Mouse (Mus musculus) embryonic facial prominence, embryonic 13.5 days (tissue): ENCODE data around the gene Smad5. TPM values are rescaled to one million over a fixed set of nuclear protein-coding genes. Genes with fewer than 3 reads are reported as not detected.
A peak's percentile ranks its signal among the peaks of the same experiment; 100 is the strongest.

Experiments
- ATAC-seq: fragments of 200-750 bp; cut with Nextera tagmentation; 2 replicates; pipeline ENCODE4 v1.8.0; 2017; ENCODE audit warnings: low read depth; ENCODE audit not compliant: insufficient number of reproducible peaks, insufficient read depth, low FRiP score, low TSS enrichment
- H3K27ac ChIP-seq: fragments of 300-500 bp; sonication (generic); 2 replicates; pipeline ENCODE4 v1.5.1; 2015; ENCODE audit warnings: moderate library complexity, mild to moderate bottlenecking, inconsistent platforms
- H3K27me3 ChIP-seq: fragments of 300-500 bp; sonication (generic); 2 replicates; pipeline ENCODE4 v1.6.1; 2015; ENCODE audit warnings: mild to moderate bottlenecking, inconsistent platforms
- H3K36me3 ChIP-seq: fragments of 300-500 bp; sonication (generic); 2 replicates; pipeline ENCODE4 v1.6.1; 2015; ENCODE audit warnings: mild to moderate bottlenecking, inconsistent platforms
- H3K4me1 ChIP-seq: fragments of 300-500 bp; sonication (generic); 2 replicates; pipeline ENCODE4 v1.6.1; 2015; ENCODE audit warnings: inconsistent platforms
- H3K4me2 ChIP-seq: fragments of 300-500 bp; sonication (generic); 2 replicates; pipeline ENCODE4 v1.6.1; 2015; ENCODE audit warnings: moderate library complexity, mild to moderate bottlenecking, inconsistent platforms
- H3K4me3 ChIP-seq: fragments of 300-500 bp; sonication (generic); 2 replicates; pipeline ENCODE4 v1.5.1; 2015; ENCODE audit warnings: mild to moderate bottlenecking, inconsistent platforms
- H3K9ac ChIP-seq: fragments of 300-500 bp; sonication (generic); 2 replicates; pipeline ENCODE4 v1.6.1; 2015; ENCODE audit warnings: mild to moderate bottlenecking, inconsistent platforms
- H3K9me3 ChIP-seq: fragments of 300-500 bp; sonication (generic); 2 replicates; pipeline ENCODE4 v1.6.1; 2016; ENCODE audit warnings: inconsistent platforms
- WGBS: fragments of 180-500 bp; shearing (Covaris S2); methylation state at CpG from one replicate; pipeline ENCODE4 v1.1.7; 2015; ENCODE audit warnings: mixed read lengths; 5-methylcytosine and 5-hydroxymethylcytosine counted together
- polyA plus RNA-seq: library from polyadenylated mRNA; unstranded; fragments of >200 nt; fragmentation: Nextera tagmentation; extraction: Ambion mirVana; gene quantifications from 2 replicates; pipeline ENCODE4 v1.2.1, GENCODE M21; 2015

Gene Smad5
- polyA plus RNA-seq, 1 experiment from 2014 or later: 39.5 TPM

DNA sequence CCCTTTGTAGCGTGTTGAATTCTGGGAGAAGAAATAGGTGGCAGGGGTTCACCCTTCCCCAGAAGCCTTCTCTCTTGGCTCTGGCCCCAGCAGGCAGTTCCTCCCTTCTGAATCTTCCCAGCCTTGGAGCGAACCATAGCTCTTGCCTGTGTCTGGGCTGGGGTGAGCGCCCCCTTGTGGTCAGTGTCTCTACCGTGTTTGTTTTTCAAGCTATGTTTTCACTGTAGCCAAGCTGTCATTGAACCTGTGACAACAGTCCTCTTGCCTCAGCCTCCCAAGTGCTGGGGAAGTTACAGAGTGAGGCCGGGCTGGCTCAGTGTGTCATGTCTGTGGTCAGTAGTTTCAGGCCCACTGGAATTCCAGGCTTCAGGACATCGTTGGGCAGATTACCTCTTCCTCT, 55.7 kb downstream of the Smad5 start:
- no peak for ATAC-seq
- Histone ChIP-seq H3K4me1 (peaks cover 30% of the 10 kb centered on the region), H3K4me2 (no peak overlapping the region), H3K27me3 (peaks cover 43% of the 10 kb centered on the region), H3K36me3 (no peaks in the 10 kb centered on the region), H3K9ac (no peak overlapping the region), H3K4me3 (no peak overlapping the region), H3K27ac (no peak overlapping the region), H3K9me3 (no peaks in the 10 kb centered on the region)
- 30% methylated on average over 6 of the region's 6 CpGs for WGBS

DNA sequence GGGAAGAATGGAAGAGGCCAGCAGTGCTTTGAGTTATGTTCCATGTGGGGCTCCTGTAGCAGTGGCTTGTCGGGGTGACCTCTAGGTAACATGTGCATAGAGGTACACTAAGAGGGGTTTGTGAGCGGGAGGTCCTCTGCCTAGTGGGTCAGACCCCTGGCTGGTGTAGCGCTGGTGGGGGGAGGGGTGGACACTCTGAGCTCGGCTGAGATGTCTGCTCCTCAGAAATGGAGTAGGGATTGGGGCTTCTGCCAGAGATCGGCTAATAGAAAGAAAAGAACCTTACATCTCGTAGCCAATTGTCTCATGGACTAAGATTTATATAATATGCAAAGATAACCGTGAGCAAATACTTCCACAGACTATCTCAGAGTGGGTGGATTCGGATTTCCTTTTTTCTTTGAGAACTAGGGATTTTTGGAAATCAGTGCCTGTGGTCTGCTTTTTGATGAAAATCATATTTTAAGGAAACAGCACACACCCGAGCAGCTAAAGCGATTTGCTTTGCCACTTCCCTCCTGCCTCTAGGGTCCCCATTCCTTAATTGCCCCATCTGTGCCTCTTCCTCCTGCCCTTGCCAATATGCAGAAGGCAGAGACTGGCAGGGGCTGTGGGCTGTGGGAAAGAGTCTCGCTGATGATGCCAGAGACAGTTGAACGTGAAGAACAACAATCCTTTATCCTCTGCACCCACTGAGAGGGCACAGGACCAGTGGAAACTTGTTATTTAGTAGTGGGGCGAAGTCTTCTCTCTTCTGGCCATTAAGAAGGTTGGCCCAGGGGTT, 59.8 kb downstream of the Smad5 start:
- Histone ChIP-seq H3K9me3 (no peaks in the 10 kb centered on the region), H3K36me3 (no peaks in the 10 kb centered on the region), H3K4me2 (no peak overlapping the region), H3K27ac (no peak overlapping the region), H3K9ac (no peak overlapping the region), H3K4me3 (no peak overlapping the region), H3K27me3 (peaks cover 14% of the 10 kb centered on the region), H3K4me1 (peaks cover 29% of the 10 kb centered on the region)
- no peak for ATAC-seq
- 31% methylated on average over 13 of the region's 13 CpGs for WGBS

DNA sequence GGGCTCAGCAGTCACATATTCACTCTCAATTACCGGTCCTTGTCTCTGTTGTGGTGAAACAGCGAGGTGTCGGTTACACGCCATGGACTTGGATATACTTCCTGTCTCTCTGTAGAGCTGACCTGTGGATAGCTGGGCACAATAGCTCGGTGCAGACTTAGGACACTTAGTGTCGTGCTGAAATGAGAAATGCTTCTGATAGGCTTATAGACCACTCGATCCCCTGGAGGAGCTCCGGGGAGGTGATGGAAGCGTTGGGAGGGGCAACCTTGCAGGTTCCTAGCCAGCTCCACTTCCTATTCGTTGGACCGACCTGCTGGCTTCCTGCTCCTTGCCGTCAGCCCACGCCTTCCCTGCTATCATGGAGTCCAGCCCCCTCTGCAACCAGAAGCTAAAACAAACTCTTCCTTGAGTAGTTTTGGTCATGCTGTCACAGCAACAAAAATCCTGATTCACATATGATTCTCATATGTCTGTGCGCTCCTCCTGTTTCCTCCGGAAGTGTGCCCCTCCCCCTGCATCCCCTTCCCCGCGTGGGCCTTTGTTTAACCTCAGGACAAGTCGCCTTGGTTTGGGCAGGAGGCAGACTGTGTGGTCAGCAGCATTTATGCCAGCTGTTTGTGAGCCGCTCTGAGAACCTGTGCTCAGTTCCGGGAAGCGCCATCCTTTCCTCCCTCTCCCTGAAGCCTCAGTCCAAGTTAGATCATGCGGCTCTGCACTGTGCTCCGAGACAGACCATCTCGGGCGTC, 62.6 kb downstream of the Smad5 start:
- Histone ChIP-seq H3K36me3 (no peaks in the 10 kb centered on the region), H3K4me1 (peaks cover 30% of the 10 kb centered on the region), H3K9me3 (no peaks in the 10 kb centered on the region), H3K9ac (no peak overlapping the region), H3K27me3 (peaks cover 14% of the 10 kb centered on the region), H3K27ac (no peak overlapping the region; the same call in 1 of the 2 replicates), H3K4me2 (peak overlapping the region; percentile 48), H3K4me3 (no peak overlapping the region)
- ATAC-seq: peak; percentile 44; the same call in 1 of the 2 replicates
- WGBS: 41% methylated on average over 25 of the region's 25 CpGs

DNA sequence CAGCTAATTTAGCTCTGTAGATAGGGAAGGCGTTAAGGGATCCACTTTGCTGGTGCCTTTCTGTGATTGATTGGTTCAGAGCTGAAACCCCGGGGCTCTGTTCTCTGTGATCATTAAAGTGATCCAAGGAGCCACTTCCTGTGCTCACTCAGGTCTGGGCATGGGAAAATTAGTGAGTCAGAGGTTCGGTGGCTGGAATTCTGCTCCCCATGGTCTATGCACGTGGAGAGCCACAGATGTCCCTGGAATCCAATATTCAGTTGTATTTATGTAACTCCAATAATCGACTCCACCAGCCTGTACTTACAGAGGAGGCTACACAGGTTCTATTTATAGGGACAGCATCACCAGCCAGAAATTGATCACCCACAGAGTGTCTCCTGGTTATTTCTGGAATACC, 63.4 kb downstream of the Smad5 start:
- no peak overlapping the region for H3K27ac ChIP-seq
- no peaks in the 10 kb centered on the region for H3K9me3 ChIP-seq
- peaks cover 30% of the 10 kb centered on the region for H3K4me1 ChIP-seq
- H3K27me3 ChIP-seq: peaks cover 9% of the 10 kb centered on the region
- H3K9ac ChIP-seq: no peak overlapping the region
- no peak overlapping the region for H3K4me2 ChIP-seq
- no peak overlapping the region for H3K4me3 ChIP-seq
- H3K36me3 ChIP-seq: no peaks in the 10 kb centered on the region
- no peak; the same call in 1 of the 2 replicates for ATAC-seq
- 41% methylated on average over 5 of the region's 5 CpGs for WGBS

DNA sequence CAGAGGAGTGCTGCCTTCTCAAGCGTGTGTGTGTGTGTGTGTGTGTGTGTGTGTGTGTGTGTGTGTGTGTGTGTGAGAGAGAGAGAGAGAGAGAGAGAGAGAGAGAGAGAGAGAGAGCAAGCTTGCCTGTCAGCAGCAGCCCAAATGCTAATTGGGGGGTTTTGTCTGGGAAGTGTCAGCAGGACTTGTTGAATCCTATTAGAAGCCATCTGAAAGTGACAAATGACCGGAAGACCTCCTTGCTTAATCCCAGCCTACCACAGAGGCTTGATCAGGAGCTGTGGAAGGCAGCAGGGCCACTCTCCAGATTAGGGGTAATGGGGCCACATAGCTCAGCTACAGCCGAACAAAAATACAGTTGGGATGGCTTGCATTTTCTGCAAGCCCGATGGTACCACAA, 66.6 kb downstream of the Smad5 start:
- H3K4me2 ChIP-seq: no peak overlapping the region
- WGBS: 41% methylated on average over 4 of the region's 4 CpGs
- H3K27me3 ChIP-seq: no peaks in the 10 kb centered on the region
- H3K4me3 ChIP-seq: no peak overlapping the region
- no peaks in the 10 kb centered on the region for H3K36me3 ChIP-seq
- no peak overlapping the region for H3K27ac ChIP-seq
- peaks cover 18% of the 10 kb centered on the region for H3K4me1 ChIP-seq
- H3K9ac ChIP-seq: no peak overlapping the region
- H3K9me3 ChIP-seq: no peaks in the 10 kb centered on the region
- no peak for ATAC-seq

DNA sequence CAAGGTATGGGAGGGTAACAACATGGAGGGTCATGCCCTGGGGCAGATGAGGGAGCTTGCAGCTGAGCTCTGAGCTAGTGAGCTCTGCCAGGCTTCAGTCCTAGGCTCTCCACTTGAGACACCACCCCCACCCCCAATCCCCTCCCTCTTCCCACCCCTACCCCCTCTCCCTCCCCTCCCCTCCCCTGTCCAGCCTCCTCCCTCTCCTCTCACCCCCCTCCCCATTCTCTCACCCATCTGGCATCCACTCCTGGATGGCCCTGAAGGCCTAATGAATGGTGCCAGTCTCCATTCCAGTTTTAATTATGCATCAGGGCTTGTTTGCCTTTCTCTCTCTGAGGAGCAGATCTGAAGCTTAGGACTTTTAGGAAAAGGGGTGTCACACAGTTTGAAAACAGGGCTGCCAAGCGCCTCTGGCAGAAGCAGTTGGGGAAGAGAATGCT, 67.3 kb downstream of the Smad5 start:
- no peak overlapping the region for H3K27ac ChIP-seq
- H3K4me2 ChIP-seq: no peak overlapping the region
- H3K9me3 ChIP-seq: no peaks in the 10 kb centered on the region
- no peak overlapping the region for H3K4me3 ChIP-seq
- H3K9ac ChIP-seq: no peak overlapping the region
- no peaks in the 10 kb centered on the region for H3K36me3 ChIP-seq
- no peak for ATAC-seq
- no peaks in the 10 kb centered on the region for H3K27me3 ChIP-seq
- peaks cover 16% of the 10 kb centered on the region for H3K4me1 ChIP-seq
- 57% methylated on average over 1 of the region's 1 CpGs for WGBS

DNA sequence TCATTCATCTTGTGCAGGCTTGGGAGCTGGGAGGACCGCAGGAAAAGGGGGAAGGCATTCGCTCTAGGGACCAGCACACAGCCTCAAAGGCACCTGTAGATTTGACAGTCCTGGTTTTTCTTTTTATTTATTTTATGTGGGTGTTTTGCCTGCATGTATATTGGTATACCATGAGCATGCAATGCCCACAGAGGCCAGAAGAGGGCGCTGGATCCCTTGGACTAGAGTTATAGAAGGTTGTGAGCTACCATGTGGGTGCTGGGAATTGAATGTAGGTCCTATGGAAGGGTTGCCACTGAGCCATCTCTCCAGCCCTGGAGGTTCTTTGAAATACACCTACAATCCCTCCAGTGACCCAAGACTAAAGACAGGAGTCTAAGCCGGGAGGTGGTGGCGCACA, 68.0 kb downstream of the Smad5 start:
- no peak overlapping the region for H3K9ac ChIP-seq
- H3K4me3 ChIP-seq: no peak overlapping the region
- no peak overlapping the region for H3K27ac ChIP-seq
- ATAC-seq: no peak
- no peak overlapping the region for H3K4me2 ChIP-seq
- no peaks in the 10 kb centered on the region for H3K9me3 ChIP-seq
- H3K4me1 ChIP-seq: peaks cover 9% of the 10 kb centered on the region
- 73% methylated on average over 5 of the region's 5 CpGs for WGBS
- no peaks in the 10 kb centered on the region for H3K36me3 ChIP-seq
- no peaks in the 10 kb centered on the region for H3K27me3 ChIP-seq

DNA sequence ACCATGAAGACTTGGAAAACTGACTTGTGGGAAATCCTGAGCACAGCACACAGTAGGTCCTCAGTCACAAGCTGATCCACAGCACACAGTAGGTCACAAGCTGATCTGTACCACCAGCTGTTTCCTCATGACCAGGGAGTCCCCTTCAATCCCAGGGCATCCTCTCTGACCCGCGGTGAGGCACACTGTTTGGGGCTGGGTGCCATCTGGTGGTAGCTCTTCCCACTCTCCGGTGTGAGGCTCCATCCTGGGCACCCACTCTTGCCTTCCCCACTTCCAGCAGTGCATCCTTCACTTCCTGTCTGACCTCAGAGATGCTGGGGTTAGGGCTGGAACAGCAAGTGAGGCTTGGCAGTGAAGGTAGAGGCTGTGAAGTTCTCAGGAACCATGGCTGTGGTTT, 69.8 kb downstream of the Smad5 start:
- no peak overlapping the region for H3K4me3 ChIP-seq
- 62% methylated on average over 3 of the region's 3 CpGs for WGBS

DNA sequence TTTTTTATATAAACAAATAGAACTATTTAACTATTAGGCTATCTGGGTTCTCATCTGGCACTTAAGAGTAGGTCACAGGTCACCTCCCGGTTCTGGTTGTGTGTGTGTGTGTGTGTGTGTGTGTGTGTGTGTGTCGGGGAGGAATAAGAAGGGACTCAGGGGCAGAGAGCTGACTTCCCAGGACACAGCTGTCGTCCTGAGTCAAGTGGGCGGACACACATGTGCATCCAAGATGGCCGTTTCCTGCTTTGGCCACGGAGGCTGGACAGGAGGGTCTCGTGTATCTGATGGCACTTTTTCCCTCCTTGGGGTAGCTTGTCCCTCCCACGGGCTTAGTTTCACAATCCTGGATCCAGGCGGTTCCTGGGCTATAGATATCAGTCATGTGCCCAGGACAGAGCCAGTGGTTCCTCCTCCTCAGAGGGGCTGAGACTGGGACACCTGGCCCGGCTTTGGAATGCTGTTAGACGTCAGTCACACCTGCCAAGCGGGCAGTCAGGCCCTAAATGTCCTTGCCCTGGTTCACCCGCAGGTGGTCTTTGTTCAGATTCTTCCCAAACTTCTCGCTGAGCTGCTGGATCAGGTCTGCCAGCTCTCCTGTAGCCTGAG, 70.6 kb downstream of the Smad5 start:
- Histone ChIP-seq H3K4me3 (no peak overlapping the region), H3K9ac (no peak overlapping the region), H3K27ac (no peak overlapping the region), H3K27me3 (no peaks in the 10 kb centered on the region), H3K4me1 (peaks cover 4% of the 10 kb centered on the region; the same call in 1 of the 2 replicates), H3K9me3 (no peaks in the 10 kb centered on the region), H3K4me2 (no peak overlapping the region), H3K36me3 (no peaks in the 10 kb centered on the region)
- 45% methylated on average over 14 of the region's 14 CpGs for WGBS
- ATAC-seq: no peak

More for the DNA sequence above, 69.8 kb downstream of the Smad5 start:
- Histone ChIP-seq H3K4me1 (peaks cover 4% of the 10 kb centered on the region; the same call in 1 of the 2 replicates), H3K9ac (no peak overlapping the region), H3K4me2 (no peak overlapping the region), H3K27ac (no peak overlapping the region), H3K27me3 (no peaks in the 10 kb centered on the region), H3K9me3 (no peaks in the 10 kb centered on the region), H3K36me3 (no peaks in the 10 kb centered on the region)
- no peak for ATAC-seq

DNA sequence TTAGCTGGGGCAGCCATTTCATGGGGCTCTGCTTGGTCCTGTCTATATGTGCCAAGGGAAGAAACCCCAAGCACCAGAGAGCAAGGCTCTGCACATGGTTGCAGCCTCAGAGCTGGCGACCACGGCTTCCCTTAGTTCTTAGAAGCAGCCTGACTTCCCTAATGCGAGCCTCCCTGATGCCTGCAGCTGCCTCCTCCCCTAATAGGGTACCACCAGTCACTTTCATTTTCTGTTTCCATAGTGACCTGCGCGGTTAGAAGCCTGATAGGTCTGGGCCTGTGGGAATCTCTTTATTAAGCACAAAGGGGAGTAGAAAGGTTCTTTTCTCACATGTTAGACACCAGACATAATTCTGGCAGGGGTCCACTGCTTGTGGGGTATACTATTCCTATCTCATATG, 71.5 kb downstream of the Smad5 start:
- H3K9me3 ChIP-seq: no peaks in the 10 kb centered on the region
- no peaks in the 10 kb centered on the region for H3K27me3 ChIP-seq
- ATAC-seq: no peak

DNA sequence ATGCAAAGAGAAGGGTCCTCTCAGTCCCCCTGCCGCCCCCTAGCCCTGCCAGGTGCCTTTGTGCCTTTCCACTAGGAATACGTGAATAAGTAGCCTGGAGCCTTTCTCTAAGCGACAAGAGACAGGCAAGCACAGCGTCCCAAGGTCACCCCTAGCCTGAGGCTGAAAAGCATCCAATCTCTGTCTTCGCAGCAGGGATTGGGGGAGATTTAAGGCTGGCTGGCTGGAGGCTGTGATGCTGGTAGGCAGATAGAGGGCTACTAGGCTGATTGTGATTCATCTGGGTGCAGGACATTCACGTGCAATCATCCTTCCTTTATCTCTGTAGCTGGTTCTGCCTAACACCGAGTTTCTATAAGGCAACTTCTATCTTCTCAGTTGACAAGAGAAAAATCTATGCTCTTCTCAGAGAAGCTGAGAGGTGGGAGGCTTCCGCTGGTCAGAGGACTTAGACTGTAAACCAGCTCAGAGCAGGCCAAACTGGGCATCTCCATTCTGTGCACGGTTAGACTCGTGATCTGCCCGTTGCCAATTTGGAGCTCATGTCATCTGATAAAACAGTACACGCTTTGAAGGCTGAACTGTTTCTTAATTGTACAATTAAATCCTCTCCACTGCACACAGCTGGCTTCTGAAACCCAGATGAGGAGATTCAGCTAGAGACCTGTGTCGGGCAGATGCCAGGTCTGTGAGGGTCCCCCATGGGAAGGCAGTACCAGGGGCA, 78.1 kb downstream of the Smad5 start:
- WGBS: 49% methylated on average over 13 of the region's 13 CpGs

More for the DNA sequence above, 71.5 kb downstream of the Smad5 start:
- no peaks in the 10 kb centered on the region for H3K36me3 ChIP-seq
- no peak overlapping the region for H3K9ac ChIP-seq
- H3K4me3 ChIP-seq: no peak overlapping the region
- H3K27ac ChIP-seq: no peak overlapping the region
- peaks cover 4% of the 10 kb centered on the region; the same call in 1 of the 2 replicates for H3K4me1 ChIP-seq
- H3K4me2 ChIP-seq: no peak overlapping the region
- WGBS: 40% methylated on average over 5 of the region's 5 CpGs

More for the DNA sequence above, 78.1 kb downstream of the Smad5 start:
- Histone ChIP-seq H3K4me3 (no peak overlapping the region), H3K27ac (no peak overlapping the region), H3K9ac (no peak overlapping the region), H3K36me3 (no peaks in the 10 kb centered on the region), H3K4me2 (no peak overlapping the region), H3K9me3 (peaks cover 5% of the 10 kb centered on the region), H3K4me1 (no peaks in the 10 kb centered on the region), H3K27me3 (peaks cover 4% of the 10 kb centered on the region; the same call in 1 of the 2 replicates)
- no peak for ATAC-seq
